Mouse (Mus musculus): Measurements from ENCODE around the gene Dhx35.

Gene Dhx35

GRCm38 (mm10) chr2:158781126-158781525, 13.5 kb upstream of the Dhx35 start:
- TF ChIP-seq GATA4 (IDR thresholded peaks at IDR 0.05; ENCODE audit: insufficient replicate concordance, low read length): no peak

GRCm38 (mm10) chr2:158786927-158787795, 7.4 kb upstream of the Dhx35 start:
- 0 out of 2 replicates have a peak, but pooled peaks have one; percentile 13 for TF ChIP-seq GATA4 (IDR thresholded peaks at IDR 0.05; ENCODE audit: insufficient replicate concordance, low read length)

- TF ChIP-seq GATA4 (IDR thresholded peaks at IDR 0.05; ENCODE audit: insufficient replicate concordance, low read length): no peak
Observed at GRCm38 (mm10) chr2:158795043-158795442, 436 bp downstream of the Dhx35 start.

DNA sequence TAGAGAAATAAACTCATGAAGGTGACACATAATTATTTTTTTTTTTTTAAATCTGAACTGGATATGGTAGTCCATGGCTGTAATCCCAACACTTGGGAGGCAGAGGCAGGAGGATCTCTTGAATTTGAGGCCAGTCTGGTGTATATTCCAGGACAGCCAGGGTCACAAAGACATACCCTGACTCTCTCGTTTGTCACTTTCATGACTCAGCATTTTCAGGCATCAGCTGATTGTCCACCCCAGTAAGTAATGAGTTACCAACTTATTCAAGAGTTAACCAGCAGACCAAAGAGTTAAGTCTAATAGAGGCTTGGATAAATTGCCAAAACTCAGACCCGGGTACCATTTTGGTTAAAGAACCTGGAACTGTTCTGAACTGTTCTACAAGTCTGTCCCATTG, 1.3 kb downstream of the Dhx35 start:
- TF ChIP-seq GATA4 (IDR thresholded peaks at IDR 0.05; ENCODE audit: insufficient replicate concordance, low read length): no peak

- no peak for TF ChIP-seq GATA4 (IDR thresholded peaks at IDR 0.05; ENCODE audit: insufficient replicate concordance, low read length)
Observed at GRCm38 (mm10) chr2:158799328-158799727, 4.7 kb downstream of the Dhx35 start.

DNA sequence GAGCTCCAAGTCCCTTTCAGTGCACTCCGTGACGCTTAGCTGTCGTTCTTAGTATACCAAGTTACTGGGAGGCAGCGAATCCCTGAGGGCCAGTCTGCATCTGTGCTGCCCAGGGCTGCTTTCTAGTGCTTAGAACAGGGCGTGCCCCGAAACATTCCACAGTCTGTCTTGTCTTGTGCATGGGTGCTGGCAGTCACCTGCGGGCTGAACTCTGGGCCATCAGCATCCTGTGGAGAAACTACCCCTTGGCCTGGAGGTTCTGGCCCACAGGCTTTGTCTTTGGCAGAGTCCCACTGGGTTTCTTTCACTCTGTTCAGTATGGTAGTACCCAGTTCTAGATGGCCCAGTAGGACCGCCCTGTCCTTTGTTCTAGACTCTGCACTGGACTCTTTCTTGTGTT, 6.2 kb downstream of the Dhx35 start:
- TF ChIP-seq GATA4 (IDR thresholded peaks at IDR 0.05; ENCODE audit: insufficient replicate concordance, low read length): no peak

- no peak for TF ChIP-seq GATA4 (IDR thresholded peaks at IDR 0.05; ENCODE audit: insufficient replicate concordance, low read length)
Observed at GRCm38 (mm10) chr2:158803575-158803974, 9.0 kb downstream of the Dhx35 start.

GRCm38 (mm10) chr2:158815686-158816085, 21.1 kb downstream of the Dhx35 start:
- no peak for TF ChIP-seq GATA4 (IDR thresholded peaks at IDR 0.05; ENCODE audit: insufficient replicate concordance, low read length)

GRCm38 (mm10) chr2:158816239-158816638, 21.6 kb downstream of the Dhx35 start:
- no peak for TF ChIP-seq GATA4 (IDR thresholded peaks at IDR 0.05; ENCODE audit: insufficient replicate concordance, low read length)

DNA sequence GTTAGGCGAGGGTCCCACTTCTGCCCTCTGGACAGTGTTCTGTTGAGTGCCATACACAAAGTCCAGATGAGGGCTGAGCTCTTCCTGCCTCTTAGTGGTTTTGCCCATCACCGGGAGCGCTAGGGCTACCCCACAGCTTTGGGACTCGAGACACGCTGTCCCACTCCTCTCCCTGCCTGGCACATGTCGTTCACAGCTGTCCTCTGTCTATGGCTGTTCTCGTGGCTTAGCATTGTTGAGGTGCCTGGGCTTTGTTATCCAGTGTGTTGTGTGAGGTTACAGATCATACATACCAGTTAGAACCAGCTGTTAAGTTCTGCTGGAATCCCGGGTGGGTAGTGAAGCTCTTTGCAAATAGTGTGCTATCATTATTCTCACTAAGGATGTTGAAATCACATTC, 23.1 kb downstream of the Dhx35 start:
- TF ChIP-seq GATA4 (IDR thresholded peaks at IDR 0.05; ENCODE audit: insufficient replicate concordance, low read length): no peak

DNA sequence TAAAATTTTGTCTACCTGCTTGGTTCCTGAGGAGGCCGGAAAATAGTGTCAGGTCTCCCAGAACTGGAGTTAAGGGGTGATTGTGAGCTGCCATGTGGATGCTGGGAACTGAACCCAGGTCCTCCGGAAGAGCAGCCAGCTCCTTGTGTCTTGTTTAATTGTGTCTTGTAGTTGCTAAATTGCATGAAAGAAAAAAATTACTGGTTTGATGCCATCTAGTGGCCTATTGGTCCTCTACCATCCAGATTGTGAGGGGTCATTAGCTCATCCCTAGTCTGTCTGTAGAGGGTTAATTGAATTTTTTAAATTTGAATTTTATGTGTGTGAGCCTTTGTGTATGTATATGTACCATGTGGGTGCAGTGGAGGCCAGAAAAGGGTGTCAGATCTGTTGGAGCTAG, 33.5 kb downstream of the Dhx35 start:
- no peak for TF ChIP-seq GATA4 (IDR thresholded peaks at IDR 0.05; ENCODE audit: insufficient replicate concordance, low read length)

DNA sequence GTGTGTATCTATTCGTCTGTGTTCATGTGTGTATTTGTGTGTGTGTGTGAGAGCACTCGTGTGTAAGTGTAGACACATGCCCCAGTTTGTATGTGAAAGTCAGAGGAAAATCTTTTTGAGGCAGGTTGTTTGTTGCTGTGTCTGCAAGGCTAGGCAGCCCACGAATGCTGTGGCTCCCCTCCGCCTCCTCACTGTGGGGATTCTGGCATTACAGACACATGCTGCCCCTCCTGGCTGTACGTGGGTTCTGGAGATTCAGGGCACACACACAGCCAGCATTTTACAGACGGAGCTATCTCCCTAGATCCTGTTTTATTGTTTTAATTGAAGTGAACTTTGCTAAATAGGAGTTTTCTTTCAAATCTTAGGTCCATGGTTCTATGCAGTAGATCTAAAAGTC, 35.1 kb downstream of the Dhx35 start:
- no peak for TF ChIP-seq GATA4 (IDR thresholded peaks at IDR 0.05; ENCODE audit: insufficient replicate concordance, low read length)

DNA sequence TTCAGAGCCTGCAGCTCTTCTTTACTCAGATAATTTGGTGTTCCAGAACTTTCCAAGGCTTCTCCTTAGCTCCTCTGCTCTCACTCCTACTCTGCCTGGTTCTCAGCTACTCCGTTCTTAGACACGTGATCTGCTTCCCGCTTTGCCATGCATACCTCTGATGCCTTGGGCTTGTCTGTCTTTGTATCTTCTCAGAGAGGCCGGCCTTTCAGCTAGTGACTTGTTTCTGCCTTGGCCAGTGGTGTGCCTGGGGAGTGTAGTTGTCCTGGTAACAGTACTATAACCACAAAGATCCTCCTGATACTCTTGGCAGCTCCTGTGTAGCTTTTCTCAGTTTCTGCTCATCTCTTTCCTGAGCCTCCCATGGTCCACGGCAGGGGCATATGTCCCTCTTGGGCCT, 38.6 kb downstream of the Dhx35 start:
- no peak for TF ChIP-seq GATA4 (IDR thresholded peaks at IDR 0.05; ENCODE audit: insufficient replicate concordance, low read length)

- TF ChIP-seq GATA4 (IDR thresholded peaks at IDR 0.05; ENCODE audit: insufficient replicate concordance, low read length): no peak
Observed at GRCm38 (mm10) chr2:158833645-158834044, 39.0 kb downstream of the Dhx35 start.

DNA sequence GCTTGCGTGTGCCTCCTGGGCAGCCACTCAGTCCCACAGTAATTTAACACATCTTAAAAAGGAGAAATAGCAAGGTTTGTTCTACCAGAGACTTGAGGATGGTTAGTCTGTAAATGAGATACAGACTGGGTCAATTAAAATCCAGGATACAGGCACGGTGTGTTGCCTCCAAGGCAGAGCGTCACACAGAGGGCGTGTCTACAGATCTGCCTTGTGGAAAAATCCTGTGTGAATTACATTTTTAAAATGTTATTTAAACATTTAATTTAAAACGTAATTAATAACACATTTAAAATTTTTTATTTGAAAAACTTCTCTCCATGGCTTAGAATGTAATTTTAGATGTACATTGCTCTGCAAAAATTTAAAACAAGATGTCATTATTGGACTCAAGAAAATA, 48.7 kb downstream of the Dhx35 start:
- no peak for TF ChIP-seq GATA4 (IDR thresholded peaks at IDR 0.05; ENCODE audit: insufficient replicate concordance, low read length)

DNA sequence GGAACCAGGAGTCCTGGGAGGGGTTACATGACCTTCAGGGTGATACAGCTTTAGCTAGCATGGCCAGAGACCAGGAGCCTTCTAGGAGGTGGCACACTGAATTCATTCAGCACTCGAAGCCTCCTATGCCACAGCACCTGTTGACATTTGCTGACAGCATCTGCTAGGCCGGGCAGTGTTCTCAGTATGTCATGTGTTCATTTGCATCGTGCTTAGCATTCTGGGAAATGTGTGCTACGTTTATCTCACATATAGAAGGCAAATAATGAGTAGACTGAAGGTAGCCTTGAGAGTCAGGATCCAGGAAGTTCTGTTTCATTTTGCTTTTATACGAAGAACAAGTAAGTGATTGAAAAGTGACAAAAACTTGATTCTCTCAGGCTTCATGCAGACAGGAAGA, 50.4 kb downstream of the Dhx35 start:
- no peak for TF ChIP-seq GATA4 (IDR thresholded peaks at IDR 0.05; ENCODE audit: insufficient replicate concordance, low read length)

DNA sequence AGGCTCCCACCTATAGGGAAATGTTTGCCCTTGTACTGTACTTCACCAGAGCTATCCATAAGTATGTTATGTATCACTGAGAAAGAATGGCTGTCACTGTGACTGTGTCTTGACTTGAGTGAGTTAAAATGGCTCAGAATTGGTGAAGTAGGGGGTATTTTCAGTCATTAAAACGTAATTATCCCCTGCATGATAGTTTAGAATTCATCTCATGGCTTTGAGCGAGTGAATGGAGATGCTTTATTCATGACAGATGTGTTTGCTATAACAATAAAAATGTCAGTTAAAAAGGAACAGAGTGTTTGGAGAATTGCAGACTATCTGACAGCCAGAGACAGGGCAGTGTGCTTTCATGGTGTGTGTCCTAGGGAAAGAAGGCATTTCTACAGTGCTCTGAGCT, 51.6 kb downstream of the Dhx35 start:
- TF ChIP-seq GATA4 (IDR thresholded peaks at IDR 0.05; ENCODE audit: insufficient replicate concordance, low read length): no peak
